Mouse (Mus musculus): Measurements from ENCODE around the gene Ccdc180. TPM values are rescaled to one million over a fixed set of nuclear protein-coding genes. Genes with fewer than 3 reads are reported as not detected.

Gene Ccdc180
- polyA plus RNA-seq, 1 experiment = 15.9 TPM

DNA sequence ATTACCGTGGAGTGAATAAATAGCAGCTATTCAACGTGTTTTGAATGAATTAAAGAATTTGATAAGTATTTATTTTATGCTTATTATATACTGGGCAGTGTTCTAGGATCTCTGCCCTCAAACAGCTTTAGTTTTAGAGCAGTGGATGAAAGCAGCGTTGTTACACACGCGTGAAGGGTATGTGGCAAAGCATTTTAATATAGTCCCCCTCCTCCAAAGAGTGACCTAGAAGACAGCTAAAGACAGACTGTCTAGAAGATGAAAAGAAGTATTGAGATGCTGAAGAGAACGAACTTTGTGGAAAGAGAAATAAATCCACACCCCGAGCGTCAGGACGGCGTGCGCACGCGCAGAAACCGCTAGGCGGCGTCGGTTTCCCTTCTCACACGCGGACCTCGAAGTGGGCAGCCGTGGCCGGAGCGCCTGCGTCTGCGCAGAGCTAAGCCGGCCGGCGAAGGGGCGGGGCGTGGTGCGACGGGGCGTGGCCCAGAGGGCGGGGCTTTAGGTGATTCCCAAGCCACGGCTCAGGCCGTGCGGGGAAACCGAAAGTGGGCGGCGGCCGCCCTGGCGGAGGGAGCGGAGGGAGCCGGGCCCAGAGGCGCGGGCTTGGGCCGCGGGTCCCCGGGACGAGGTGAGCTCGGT lies 81.8 kb downstream of the Ccdc180 start:
- no peaks in the 10 kb centered on the region for H3K27me3 ChIP-seq (ENCODE audit: control insufficient read depth, insufficient read depth, low read length)
- no peaks in the 10 kb centered on the region; the same call in 1 of the 2 replicates for H3K36me3 ChIP-seq (ENCODE audit: control insufficient read depth, insufficient read depth, low read length)
- H3K27ac ChIP-seq (ENCODE audit: control insufficient read depth, insufficient read depth, low read depth, low read length) = peak overlapping the region; percentile 93
- TF ChIP-seq CTCF (IDR thresholded peaks at IDR 0.05; ENCODE audit: control insufficient read depth, insufficient read depth, insufficient replicate concordance, low read depth, low read length) (peak; percentile 68), POLR2A (IDR thresholded peaks at IDR 0.05; ENCODE audit: control insufficient read depth, low read depth, low read length) (peak; percentile 78)
- peaks cover 6% of the 10 kb centered on the region for H3K4me1 ChIP-seq (ENCODE audit: control insufficient read depth, insufficient read depth, low read length)
- H3K4me3 ChIP-seq (ENCODE audit: control insufficient read depth, low read depth, low read length) = peak overlapping the region; percentile 93

DNA sequence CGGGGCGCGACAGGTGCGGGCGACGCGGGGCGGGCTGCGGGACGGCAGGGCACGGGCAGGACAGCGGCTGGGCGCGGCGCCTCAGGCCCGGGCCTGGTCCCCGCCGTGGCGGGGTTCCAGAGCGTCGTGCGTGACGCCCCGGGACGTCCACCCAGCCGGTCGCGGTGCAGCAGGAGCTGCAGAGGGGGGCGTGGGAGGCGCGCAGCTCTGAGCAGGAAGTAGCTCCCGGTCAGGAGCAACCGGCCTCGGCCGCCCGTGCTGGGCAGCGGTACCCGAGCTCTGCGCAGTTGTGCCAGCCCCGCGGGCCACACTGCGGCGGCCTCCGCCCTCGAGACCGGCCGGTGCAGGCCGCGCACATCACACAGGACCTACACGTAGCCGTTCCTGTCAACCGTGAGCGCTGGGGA lies 82.3 kb downstream of the Ccdc180 start:
- TF ChIP-seq CTCF (IDR thresholded peaks at IDR 0.05; ENCODE audit: control insufficient read depth, insufficient read depth, insufficient replicate concordance, low read depth, low read length) (no peak), POLR2A (IDR thresholded peaks at IDR 0.05; ENCODE audit: control insufficient read depth, low read depth, low read length) (peak; percentile 18; the same call in 1 of the 2 replicates)
- no peaks in the 10 kb centered on the region for H3K27me3 ChIP-seq (ENCODE audit: control insufficient read depth, insufficient read depth, low read length)
- H3K4me1 ChIP-seq (ENCODE audit: control insufficient read depth, insufficient read depth, low read length) = peaks cover 6% of the 10 kb centered on the region
- peak overlapping the region; percentile 91 for H3K27ac ChIP-seq (ENCODE audit: control insufficient read depth, insufficient read depth, low read depth, low read length)
- no peaks in the 10 kb centered on the region; the same call in 1 of the 2 replicates for H3K36me3 ChIP-seq (ENCODE audit: control insufficient read depth, insufficient read depth, low read length)
- H3K4me3 ChIP-seq (ENCODE audit: control insufficient read depth, low read depth, low read length) = peak overlapping the region; percentile 93

DNA sequence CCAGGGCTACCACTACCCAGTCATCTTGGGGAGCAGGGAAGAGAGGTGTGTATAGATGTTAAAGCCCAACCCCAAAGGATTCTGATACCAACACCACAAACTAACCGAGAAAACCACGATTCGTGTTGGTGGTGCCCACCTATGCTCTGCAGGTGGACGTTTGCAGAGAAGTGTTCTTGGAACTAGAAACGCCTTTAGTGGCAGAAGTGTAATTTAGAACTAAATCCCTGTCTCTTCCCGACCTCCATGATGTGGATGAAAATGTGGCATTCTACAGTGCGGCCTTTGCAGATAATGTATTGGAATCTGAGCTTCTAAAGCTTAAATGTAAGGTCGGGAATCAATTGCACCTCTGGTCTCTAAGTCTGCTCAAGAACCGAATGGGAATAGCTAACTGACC lies 82.8 kb downstream of the Ccdc180 start:
- H3K4me1 ChIP-seq (ENCODE audit: control insufficient read depth, insufficient read depth, low read length) = peaks cover 6% of the 10 kb centered on the region; the same call in 1 of the 2 replicates
- no peak for TF ChIP-seq CTCF (IDR thresholded peaks at IDR 0.05; ENCODE audit: control insufficient read depth, insufficient read depth, insufficient replicate concordance, low read depth, low read length)
- TF ChIP-seq POLR2A (IDR thresholded peaks at IDR 0.05; ENCODE audit: control insufficient read depth, low read depth, low read length) = no peak

DNA sequence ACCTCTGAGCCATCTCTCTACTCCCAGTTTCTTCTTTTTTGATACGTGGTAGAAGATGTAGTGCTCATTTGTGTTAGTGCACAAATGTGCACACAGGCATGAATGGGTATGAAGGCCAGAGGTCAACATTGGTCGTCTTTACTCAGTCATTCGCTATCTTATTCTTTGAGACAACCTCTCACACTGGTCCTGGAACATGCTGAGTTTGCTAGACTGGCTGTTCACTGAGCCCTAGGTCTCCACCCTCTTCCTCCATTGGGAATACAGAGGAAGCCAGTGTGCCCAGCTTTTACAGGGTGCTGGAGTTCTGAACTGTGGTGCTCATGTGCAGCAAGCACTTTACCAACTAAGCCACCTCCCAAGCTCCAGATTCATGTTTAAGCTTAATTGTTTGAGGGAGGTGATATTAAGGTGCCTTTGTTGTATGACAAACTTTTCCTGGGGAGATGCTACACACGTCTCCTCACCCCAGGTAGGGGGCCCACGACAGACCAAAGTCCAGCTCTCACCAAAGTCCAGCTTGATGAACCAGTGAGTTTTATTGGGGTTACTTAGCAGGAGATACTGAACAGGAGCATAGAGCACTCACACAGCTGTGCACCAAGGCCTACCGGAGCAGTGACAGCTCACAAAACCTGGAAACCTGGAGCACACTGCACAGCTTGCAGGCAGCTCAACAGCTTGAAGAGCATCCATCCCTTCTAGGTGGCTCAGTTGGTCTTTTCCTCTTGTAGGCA lies 87.0 kb downstream of the Ccdc180 start:
- TF ChIP-seq CTCF (IDR thresholded peaks at IDR 0.05; ENCODE audit: control insufficient read depth, insufficient read depth, insufficient replicate concordance, low read depth, low read length) (no peak), POLR2A (IDR thresholded peaks at IDR 0.05; ENCODE audit: control insufficient read depth, low read depth, low read length) (no peak)
- H3K27me3 ChIP-seq (ENCODE audit: control insufficient read depth, insufficient read depth, low read length) = no peaks in the 10 kb centered on the region
- no peaks in the 10 kb centered on the region; the same call in 1 of the 2 replicates for H3K36me3 ChIP-seq (ENCODE audit: control insufficient read depth, insufficient read depth, low read length)
- peaks cover 6% of the 10 kb centered on the region; the same call in 1 of the 2 replicates for H3K4me1 ChIP-seq (ENCODE audit: control insufficient read depth, insufficient read depth, low read length)
- H3K4me3 ChIP-seq (ENCODE audit: control insufficient read depth, low read depth, low read length) = no peak overlapping the region
- no peak overlapping the region for H3K27ac ChIP-seq (ENCODE audit: control insufficient read depth, insufficient read depth, low read depth, low read length)

More for the DNA sequence above, 82.8 kb downstream of the Ccdc180 start:
- Histone ChIP-seq H3K27me3 (ENCODE audit: control insufficient read depth, insufficient read depth, low read length) (no peaks in the 10 kb centered on the region), H3K4me3 (ENCODE audit: control insufficient read depth, low read depth, low read length) (peak overlapping the region; percentile 93), H3K36me3 (ENCODE audit: control insufficient read depth, insufficient read depth, low read length) (no peaks in the 10 kb centered on the region; the same call in 1 of the 2 replicates), H3K27ac (ENCODE audit: control insufficient read depth, insufficient read depth, low read depth, low read length) (peak overlapping the region; percentile 91)

DNA sequence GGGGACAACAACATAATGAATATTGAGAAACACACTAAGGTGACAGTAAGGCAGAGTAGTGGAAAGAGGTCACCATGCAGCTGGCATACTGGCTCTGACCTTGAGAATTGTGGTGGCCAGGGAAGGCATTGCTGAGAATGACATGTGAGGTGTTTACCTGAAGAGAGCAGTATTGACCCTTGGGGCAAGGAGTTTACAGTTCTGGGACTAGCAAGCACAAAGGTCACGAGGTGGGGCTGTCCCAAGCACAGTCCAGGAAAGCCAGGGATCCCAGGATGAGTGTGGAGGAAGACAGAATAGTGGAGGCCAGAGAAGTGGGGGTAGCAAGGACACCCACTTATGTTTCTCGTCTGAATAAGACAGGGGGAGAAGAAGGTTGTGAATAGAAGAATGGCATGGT lies 89.8 kb downstream of the Ccdc180 start:
- no peak for TF ChIP-seq CTCF (IDR thresholded peaks at IDR 0.05; ENCODE audit: control insufficient read depth, insufficient read depth, insufficient replicate concordance, low read depth, low read length)
- TF ChIP-seq POLR2A (IDR thresholded peaks at IDR 0.05; ENCODE audit: control insufficient read depth, low read depth, low read length) = no peak
- H3K27me3 ChIP-seq (ENCODE audit: control insufficient read depth, insufficient read depth, low read length) = no peaks in the 10 kb centered on the region
- no peaks in the 10 kb centered on the region; the same call in 1 of the 2 replicates for H3K36me3 ChIP-seq (ENCODE audit: control insufficient read depth, insufficient read depth, low read length)
- H3K27ac ChIP-seq (ENCODE audit: control insufficient read depth, insufficient read depth, low read depth, low read length) = no peak overlapping the region
- H3K4me3 ChIP-seq (ENCODE audit: control insufficient read depth, low read depth, low read length) = no peak overlapping the region
- H3K4me1 ChIP-seq (ENCODE audit: control insufficient read depth, insufficient read depth, low read length) = no peaks in the 10 kb centered on the region

DNA sequence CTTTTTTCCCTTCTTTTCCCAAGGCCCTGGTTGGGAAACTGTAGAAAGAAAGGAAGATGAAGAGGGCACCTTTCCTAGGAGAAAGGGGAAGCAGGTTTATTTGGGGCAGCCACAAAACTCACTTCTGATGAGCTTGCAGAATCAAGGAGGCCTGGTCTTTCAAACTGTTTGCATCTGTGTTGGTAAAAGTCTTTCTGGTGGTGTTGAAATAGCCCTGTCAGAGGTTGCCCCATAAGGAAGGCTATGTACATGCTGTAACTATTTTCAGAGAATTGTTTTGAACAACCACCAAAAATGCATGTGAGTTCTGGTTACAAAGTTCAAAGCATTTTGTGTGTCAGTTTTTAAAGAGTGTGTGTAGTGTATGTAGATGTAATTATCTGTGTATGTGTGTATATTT lies 91.0 kb downstream of the Ccdc180 start:
- no peak overlapping the region for H3K27ac ChIP-seq (ENCODE audit: control insufficient read depth, insufficient read depth, low read depth, low read length)
- no peaks in the 10 kb centered on the region for H3K4me1 ChIP-seq (ENCODE audit: control insufficient read depth, insufficient read depth, low read length)
- no peaks in the 10 kb centered on the region; the same call in 1 of the 2 replicates for H3K36me3 ChIP-seq (ENCODE audit: control insufficient read depth, insufficient read depth, low read length)
- no peaks in the 10 kb centered on the region for H3K27me3 ChIP-seq (ENCODE audit: control insufficient read depth, insufficient read depth, low read length)
- H3K4me3 ChIP-seq (ENCODE audit: control insufficient read depth, low read depth, low read length) = no peak overlapping the region
- TF ChIP-seq CTCF (IDR thresholded peaks at IDR 0.05; ENCODE audit: control insufficient read depth, insufficient read depth, insufficient replicate concordance, low read depth, low read length) (no peak), POLR2A (IDR thresholded peaks at IDR 0.05; ENCODE audit: control insufficient read depth, low read depth, low read length) (no peak)

DNA sequence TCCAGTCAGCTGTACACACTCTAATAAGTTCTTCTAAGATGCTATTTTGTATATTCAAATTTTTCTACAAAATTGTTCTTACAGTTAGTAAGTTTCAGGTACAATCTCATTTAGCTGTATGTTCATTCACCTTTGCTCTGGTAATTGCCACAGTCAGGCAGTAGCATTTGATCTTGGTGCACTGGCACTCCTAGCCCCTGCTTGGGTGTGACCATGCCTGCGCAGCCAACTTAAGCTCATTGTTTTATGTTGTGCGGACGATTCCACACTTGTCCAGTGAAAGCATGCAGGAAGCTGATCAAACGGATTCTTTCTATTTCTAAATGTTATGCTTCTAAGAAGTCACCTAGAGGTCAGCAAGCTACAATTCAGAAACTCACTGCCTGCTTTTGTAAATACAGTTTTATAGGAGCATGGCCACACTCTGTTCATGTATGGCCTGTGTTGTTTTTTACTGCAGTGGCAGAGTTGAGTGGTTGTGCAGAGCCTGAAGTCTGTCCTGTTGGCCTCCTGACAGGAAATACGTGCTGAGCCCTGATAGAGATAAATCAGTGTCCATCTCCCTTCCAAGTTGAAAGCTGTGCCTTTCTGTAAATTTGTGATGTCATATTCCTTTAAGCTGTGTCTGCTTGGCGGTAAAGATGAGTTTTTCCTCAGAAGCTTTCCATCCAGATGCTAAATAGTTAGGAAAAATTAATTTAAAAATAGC lies 100.5 kb downstream of the Ccdc180 start:
- Histone ChIP-seq H3K27me3 (ENCODE audit: control insufficient read depth, insufficient read depth, low read length) (no peaks in the 10 kb centered on the region), H3K27ac (ENCODE audit: control insufficient read depth, insufficient read depth, low read depth, low read length) (no peak overlapping the region), H3K36me3 (ENCODE audit: control insufficient read depth, insufficient read depth, low read length) (peaks cover 1% of the 10 kb centered on the region), H3K4me3 (ENCODE audit: control insufficient read depth, low read depth, low read length) (no peak overlapping the region), H3K4me1 (ENCODE audit: control insufficient read depth, insufficient read depth, low read length) (no peaks in the 10 kb centered on the region)
- TF ChIP-seq CTCF (IDR thresholded peaks at IDR 0.05; ENCODE audit: control insufficient read depth, insufficient read depth, insufficient replicate concordance, low read depth, low read length) (no peak), POLR2A (IDR thresholded peaks at IDR 0.05; ENCODE audit: control insufficient read depth, low read depth, low read length) (no peak)
